Mouse (Mus musculus): ENCODE results near the gene Gstp1.
"Not testable (repeated sequence)": the region's sequence is repeated elsewhere in the genome, so short reads cannot be mapped to it uniquely, and the experiment has no call there.

Gene Gstp1

GRCm38 (mm10) chr19:4037154-4037787 lies 514 bp downstream of the Gstp1 start:
- not testable (repeated sequence) for DNase-seq

DNA sequence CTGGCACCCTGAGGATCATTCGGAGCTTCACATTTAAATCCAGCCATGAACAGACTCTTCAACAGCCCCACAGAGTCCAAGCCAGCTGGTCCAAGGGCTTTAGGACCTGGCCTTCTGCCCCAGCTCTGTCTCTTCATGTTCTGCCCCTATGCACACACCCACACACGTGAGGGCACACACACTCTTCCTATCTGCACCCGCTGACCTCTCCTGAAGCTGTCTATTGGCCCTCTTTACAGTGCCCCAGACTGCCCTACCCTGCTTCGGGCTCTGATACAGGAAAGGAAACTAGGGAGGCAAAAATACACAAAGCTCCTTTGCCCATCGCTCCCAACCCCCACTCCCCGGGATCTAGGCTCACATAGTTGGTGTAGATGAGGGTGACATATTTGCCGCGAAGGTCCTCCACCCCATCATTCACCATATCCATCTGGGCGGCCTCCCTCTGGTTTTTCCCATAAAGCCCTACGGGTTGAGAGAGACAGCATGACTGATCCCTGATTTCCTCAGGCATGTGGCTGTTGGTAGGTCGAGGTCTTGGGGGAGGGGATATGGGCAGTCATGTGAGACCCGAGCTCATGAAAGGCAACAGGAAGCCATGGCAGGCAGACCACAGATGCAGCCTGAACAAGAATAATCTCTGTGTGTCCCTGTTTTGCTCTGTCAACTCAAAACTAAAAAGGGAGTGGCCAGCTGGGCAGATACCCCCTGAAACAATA lies 1.3 kb downstream of the Gstp1 start:
- no peak for DNase-seq

DNA sequence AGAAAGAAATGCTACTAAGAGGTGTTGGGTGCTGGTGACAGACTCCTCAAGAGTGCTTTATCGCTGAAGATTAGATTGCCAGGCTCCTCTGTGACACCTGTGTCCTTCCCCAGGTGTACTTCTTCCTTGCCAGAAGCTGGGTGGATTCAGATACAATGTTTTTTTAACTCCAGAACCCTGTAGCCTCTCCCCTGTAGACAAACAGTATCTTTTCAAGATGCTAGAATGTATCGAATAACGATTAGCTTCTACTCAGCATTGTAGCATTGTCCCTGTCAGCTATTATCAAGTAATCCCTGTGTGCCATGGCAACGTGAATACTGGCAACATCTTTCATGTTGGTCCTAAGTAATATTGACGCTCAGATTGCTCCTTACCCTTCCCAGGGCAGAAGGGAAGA lies 4.0 kb downstream of the Gstp1 start:
- no peak for DNase-seq

DNA sequence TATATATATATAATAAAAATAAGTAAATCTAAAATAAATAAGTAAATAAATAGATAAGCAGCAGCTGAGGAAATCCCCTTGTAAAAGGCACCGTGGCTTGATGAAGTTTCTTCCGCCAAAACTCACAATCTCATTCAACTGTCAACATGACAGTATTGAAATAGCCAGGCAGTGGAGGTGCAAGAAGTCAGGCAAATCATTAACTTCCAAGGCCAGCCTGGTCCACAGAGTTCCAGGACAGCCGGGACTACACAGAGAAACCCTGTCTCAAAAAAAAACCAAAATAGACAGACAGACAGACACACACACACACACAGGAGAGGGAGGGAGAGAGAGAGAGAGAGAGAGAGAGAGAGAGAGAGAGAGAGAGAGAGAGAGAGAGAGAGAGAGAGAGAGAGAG lies 4.5 kb downstream of the Gstp1 start:
- no peak for DNase-seq

DNA sequence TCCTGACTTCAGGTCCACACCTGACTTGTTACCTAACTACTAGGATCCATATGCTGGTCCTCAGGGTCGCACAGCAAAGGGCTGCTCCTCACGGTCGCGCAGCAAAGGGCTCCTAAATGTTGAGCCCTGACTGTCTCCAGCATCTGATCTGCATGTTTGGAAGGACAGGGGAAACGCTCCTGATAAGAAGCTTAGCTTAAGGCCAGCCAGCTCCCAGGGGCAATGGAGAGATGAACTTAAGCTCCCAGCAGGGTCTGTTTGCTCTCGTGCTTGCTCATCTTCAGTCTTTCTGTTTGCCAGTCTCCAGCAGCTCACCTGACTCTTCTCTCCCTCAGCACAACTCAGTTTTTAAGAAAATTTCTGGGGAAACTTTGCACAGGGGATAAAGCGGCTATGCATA lies 5.1 kb downstream of the Gstp1 start:
- no peak for DNase-seq

DNA sequence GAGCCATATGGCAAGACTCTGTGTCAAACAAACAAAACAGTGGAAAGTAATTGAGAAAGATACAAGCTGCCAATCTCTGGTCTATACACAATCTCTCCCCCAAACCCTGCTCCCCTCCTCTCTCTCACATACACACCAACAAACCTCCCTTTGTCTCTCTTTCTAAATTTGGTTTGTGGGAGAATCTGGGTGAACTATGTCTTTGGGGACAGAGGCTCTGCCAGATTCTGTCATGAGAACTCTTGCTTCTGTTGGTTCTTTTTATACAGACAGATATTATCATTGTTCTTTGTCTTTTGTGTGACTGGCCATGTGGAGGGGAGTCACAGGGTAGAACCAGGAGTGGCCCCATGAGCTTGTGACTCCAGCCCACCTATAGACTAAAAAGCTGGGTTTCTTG lies 10.2 kb downstream of the Gstp1 start:
- no peak for DNase-seq

DNA sequence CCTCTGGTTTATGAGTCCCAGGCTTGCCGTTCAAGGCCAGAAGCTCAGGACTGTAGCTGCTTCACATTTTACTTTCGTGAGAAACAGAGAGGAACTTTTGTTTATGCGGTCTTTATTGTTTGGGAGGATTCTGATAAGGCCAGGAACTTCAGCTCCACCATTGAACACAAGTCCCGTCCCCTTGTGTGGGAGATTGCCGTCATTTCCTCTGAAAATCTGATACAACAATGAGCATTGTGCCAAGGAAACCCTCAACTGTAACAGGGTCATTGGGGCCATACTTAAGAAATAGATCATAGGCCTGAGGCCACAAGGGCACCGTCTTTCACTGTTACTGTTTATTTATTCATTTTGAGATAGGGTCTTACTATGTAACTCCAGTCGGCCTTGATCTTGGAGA lies 14.6 kb downstream of the Gstp1 start:
- DNase-seq, result no peak

DNA sequence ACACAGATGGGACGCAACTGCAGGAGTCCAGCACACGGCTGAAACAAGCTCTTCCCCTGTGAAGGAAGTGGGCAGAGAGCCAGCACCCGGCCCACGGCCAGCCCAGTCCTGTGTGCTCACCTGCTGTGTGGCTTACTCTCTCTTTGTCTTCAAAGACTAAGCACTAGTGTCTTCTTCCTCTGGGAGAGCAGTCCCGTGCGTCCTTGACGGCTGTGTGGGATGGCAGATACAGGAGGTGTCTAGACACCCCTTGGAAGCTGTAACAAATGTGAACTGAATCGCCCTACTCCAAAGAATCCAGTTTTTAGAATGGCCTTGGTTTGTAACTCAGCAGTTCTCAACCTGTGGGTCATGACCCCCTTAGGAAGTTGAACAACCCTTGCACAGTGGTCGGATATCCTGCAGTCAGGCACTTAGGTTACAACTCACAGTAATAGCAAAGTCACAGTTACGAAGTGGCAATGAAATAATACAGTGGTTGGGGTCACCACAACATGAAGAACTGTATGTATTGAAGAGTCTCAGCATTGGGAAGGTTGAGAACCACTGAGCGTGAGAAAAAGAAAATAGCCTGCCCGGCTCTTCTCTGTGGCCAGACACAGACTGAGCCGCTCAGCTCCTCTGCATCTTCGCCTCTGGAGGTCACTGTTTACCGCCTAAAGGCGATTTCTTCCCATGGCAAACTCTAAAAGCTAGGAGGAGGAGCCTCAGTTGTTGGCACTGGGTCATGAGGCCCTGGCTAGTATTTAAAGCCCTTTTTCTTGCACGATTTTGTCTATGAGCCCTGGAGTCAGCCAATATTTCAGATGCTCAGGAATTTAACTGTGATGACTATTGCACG lies 18.8 kb downstream of the Gstp1 start:
- peak; percentile 70 for DNase-seq

GRCm38 (mm10) chr19:4017921-4018587 lies 19.7 kb downstream of the Gstp1 start:
- DNase-seq, result no peak

- DNase-seq, result no peak
Observed at GRCm38 (mm10) chr19:4015635-4016034, 22.1 kb downstream of the Gstp1 start.

GRCm38 (mm10) chr19:4014802-4015201 lies 23.0 kb downstream of the Gstp1 start:
- DNase-seq, result no peak

GRCm38 (mm10) chr19:4013066-4013465 lies 24.7 kb downstream of the Gstp1 start:
- no peak for DNase-seq

- peak; percentile 98 for DNase-seq
Observed at GRCm38 (mm10) chr19:4012432-4013022, 25.3 kb downstream of the Gstp1 start, which contains the start of gene Ndufv1. Gene Ndufv1 (minus strand): TSS chr19:4012806.

GRCm38 (mm10) chr19:4011086-4011485 lies 26.7 kb downstream of the Gstp1 start:
- no peak for DNase-seq

DNA sequence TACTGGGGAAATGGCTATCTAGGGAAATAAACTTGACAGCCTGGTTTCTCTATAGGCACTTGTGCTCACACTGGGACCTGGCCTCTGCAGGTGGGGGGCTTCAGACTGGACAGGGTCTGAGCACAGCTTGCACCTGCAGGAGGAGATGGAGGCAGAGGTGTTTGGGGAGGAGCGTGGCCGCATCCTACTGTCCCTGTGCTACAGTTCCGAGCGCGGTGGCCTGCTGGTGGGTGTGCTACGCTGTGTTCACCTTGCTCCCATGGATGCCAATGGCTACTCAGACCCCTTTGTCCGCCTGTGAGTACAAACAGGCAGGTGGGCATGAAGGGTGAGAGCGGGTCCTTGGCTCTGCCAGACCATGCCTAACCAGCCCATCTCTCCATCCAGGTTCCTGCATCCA lies 31.8 kb downstream of the Gstp1 start:
- no peak for DNase-seq

- DNase-seq, result no peak
Observed at GRCm38 (mm10) chr19:4005091-4005490, 32.7 kb downstream of the Gstp1 start.

GRCm38 (mm10) chr19:4004331-4004730 lies 33.5 kb downstream of the Gstp1 start:
- DNase-seq, result no peak

GRCm38 (mm10) chr19:4003641-4004040 lies 34.1 kb downstream of the Gstp1 start:
- no peak for DNase-seq

GRCm38 (mm10) chr19:4003112-4003511 lies 34.7 kb downstream of the Gstp1 start, which contains the start of gene Doc2g:
Gene Doc2g (plus strand): TSS chr19:4003313.
- DNase-seq, result no peak

GRCm38 (mm10) chr19:4001752-4002151 lies 36.0 kb downstream of the Gstp1 start:
- no peak for DNase-seq

GRCm38 (mm10) chr19:4000949-4001525 lies 36.7 kb downstream of the Gstp1 start:
- DNase-seq, result no peak

All from right cerebral cortex, postnatal 25 days (tissue).